Mouse (Mus musculus): ENCODE results near the gene Tmub1. TPM values are rescaled to one million over a fixed set of nuclear protein-coding genes. Genes with fewer than 3 reads are reported as not detected.

Tmub1 gene
- polyA plus RNA-seq, 1 experiment = 49.0 TPM

GRCm38 (mm10) chr5:24482247-24483079 lies 34.8 kb upstream of the Tmub1 start:
- H3K4me3 ChIP-seq (ENCODE audit: insufficient read depth, low read length) = no peak overlapping the region
- H3K27ac ChIP-seq (ENCODE audit: insufficient read depth, low read length) = no peak overlapping the region
- TF ChIP-seq CTCF (IDR thresholded peaks at IDR 0.05; ENCODE audit: extremely low read depth, insufficient read depth, low read length) (no peak), POLR2A (IDR thresholded peaks at IDR 0.05; ENCODE audit: extremely low read depth, insufficient read depth, low read length) (no peak)

GRCm38 (mm10) chr5:24481647-24482046 lies 34.0 kb upstream of the Tmub1 start:
- TF ChIP-seq POLR2A (IDR thresholded peaks at IDR 0.05; ENCODE audit: extremely low read depth, insufficient read depth, low read length) (no peak), CTCF (IDR thresholded peaks at IDR 0.05; ENCODE audit: extremely low read depth, insufficient read depth, low read length) (peak; percentile 62)
- Histone ChIP-seq H3K27ac (ENCODE audit: insufficient read depth, low read length) (peak overlapping the region; percentile 30; the same call in 1 of the 2 replicates), H3K4me3 (ENCODE audit: insufficient read depth, low read length) (no peak overlapping the region), H3K4me1 (ENCODE audit: control insufficient read depth, insufficient read depth, low read length) (peaks cover 11% of the 10 kb centered on the region)

More at GRCm38 (mm10) chr5:24482247-24483079, 34.8 kb upstream of the Tmub1 start:
- peaks cover 11% of the 10 kb centered on the region for H3K4me1 ChIP-seq (ENCODE audit: control insufficient read depth, insufficient read depth, low read length)

- TF ChIP-seq CTCF (IDR thresholded peaks at IDR 0.05; ENCODE audit: extremely low read depth, insufficient read depth, low read length) (no peak), POLR2A (IDR thresholded peaks at IDR 0.05; ENCODE audit: extremely low read depth, insufficient read depth, low read length) (no peak)
- no peak overlapping the region for H3K4me3 ChIP-seq (ENCODE audit: insufficient read depth, low read length)
- H3K4me1 ChIP-seq (ENCODE audit: control insufficient read depth, insufficient read depth, low read length) = peaks cover 8% of the 10 kb centered on the region; the same call in 1 of the 2 replicates
- no peak overlapping the region for H3K27ac ChIP-seq (ENCODE audit: insufficient read depth, low read length)
Measured at GRCm38 (mm10) chr5:24477909-24478308, 30.3 kb upstream of the Tmub1 start.

- Histone ChIP-seq H3K27ac (ENCODE audit: insufficient read depth, low read length) (no peak overlapping the region), H3K4me1 (ENCODE audit: control insufficient read depth, insufficient read depth, low read length) (peaks cover 8% of the 10 kb centered on the region; the same call in 1 of the 2 replicates), H3K4me3 (ENCODE audit: insufficient read depth, low read length) (no peak overlapping the region; the same call in 1 of the 2 replicates)
- TF ChIP-seq POLR2A (IDR thresholded peaks at IDR 0.05; ENCODE audit: extremely low read depth, insufficient read depth, low read length) (no peak), CTCF (IDR thresholded peaks at IDR 0.05; ENCODE audit: extremely low read depth, insufficient read depth, low read length) (no peak)
Measured at GRCm38 (mm10) chr5:24475476-24476241, 28.0 kb upstream of the Tmub1 start.

- TF ChIP-seq POLR2A (IDR thresholded peaks at IDR 0.05; ENCODE audit: extremely low read depth, insufficient read depth, low read length) (no peak), CTCF (IDR thresholded peaks at IDR 0.05; ENCODE audit: extremely low read depth, insufficient read depth, low read length) (no peak)
- peak overlapping the region; percentile 10 for H3K4me3 ChIP-seq (ENCODE audit: insufficient read depth, low read length)
- H3K27ac ChIP-seq (ENCODE audit: insufficient read depth, low read length) = no peak overlapping the region
- H3K4me1 ChIP-seq (ENCODE audit: control insufficient read depth, insufficient read depth, low read length) = peaks cover 10% of the 10 kb centered on the region
Measured at GRCm38 (mm10) chr5:24474723-24475261, 27.1 kb upstream of the Tmub1 start.

- Histone ChIP-seq H3K4me1 (ENCODE audit: control insufficient read depth, insufficient read depth, low read length) (peaks cover 11% of the 10 kb centered on the region), H3K4me3 (ENCODE audit: insufficient read depth, low read length) (no peak overlapping the region; the same call in 1 of the 2 replicates), H3K27ac (ENCODE audit: insufficient read depth, low read length) (no peak overlapping the region)
- TF ChIP-seq CTCF (IDR thresholded peaks at IDR 0.05; ENCODE audit: extremely low read depth, insufficient read depth, low read length) (no peak), POLR2A (IDR thresholded peaks at IDR 0.05; ENCODE audit: extremely low read depth, insufficient read depth, low read length) (no peak)
Measured at GRCm38 (mm10) chr5:24474025-24474722, 26.5 kb upstream of the Tmub1 start.

- H3K4me1 ChIP-seq (ENCODE audit: control insufficient read depth, insufficient read depth, low read length) = peaks cover 12% of the 10 kb centered on the region
- TF ChIP-seq CTCF (IDR thresholded peaks at IDR 0.05; ENCODE audit: extremely low read depth, insufficient read depth, low read length) = no peak
- TF ChIP-seq POLR2A (IDR thresholded peaks at IDR 0.05; ENCODE audit: extremely low read depth, insufficient read depth, low read length) = no peak
- H3K4me3 ChIP-seq (ENCODE audit: insufficient read depth, low read length) = no peak overlapping the region
- no peak overlapping the region for H3K27ac ChIP-seq (ENCODE audit: insufficient read depth, low read length)
Measured at GRCm38 (mm10) chr5:24472884-24473619, 25.4 kb upstream of the Tmub1 start.

- no peak for TF ChIP-seq POLR2A (IDR thresholded peaks at IDR 0.05; ENCODE audit: extremely low read depth, insufficient read depth, low read length)
- TF ChIP-seq CTCF (IDR thresholded peaks at IDR 0.05; ENCODE audit: extremely low read depth, insufficient read depth, low read length) = peak; percentile 88
- H3K4me3 ChIP-seq (ENCODE audit: insufficient read depth, low read length) = no peak overlapping the region
- H3K4me1 ChIP-seq (ENCODE audit: control insufficient read depth, insufficient read depth, low read length) = peaks cover 13% of the 10 kb centered on the region
- H3K27ac ChIP-seq (ENCODE audit: insufficient read depth, low read length) = no peak overlapping the region
Measured at GRCm38 (mm10) chr5:24470600-24470999, 22.9 kb upstream of the Tmub1 start.

Data from cortical plate, adult 2 months (tissue).